Mouse (Mus musculus): Measurements from ENCODE around the gene Hist2h4. TPM values are rescaled to one million over a fixed set of nuclear protein-coding genes. Genes with fewer than 3 reads are reported as not detected.

Gene Hist2h4
- polyA plus RNA-seq, 1 experiment from 2014 or later: 8.7 TPM

Small RNA genes within 50 kb of the gene (microRNA-seq; reads per million reads assigned to microRNA genes)
- gene Gm44492 (ENCODE audit: borderline number of aligned reads) (not detected), gene Gm47311 (ENCODE audit: borderline number of aligned reads) (not detected), gene Gm47313 (ENCODE audit: borderline number of aligned reads) (not detected)

Other genes with a start within 250 kb of the Hist2h4 start
- 41.0 and 46.1 TPM in 2 replicates for gene Vps45, start 204.8 kb downstream of the Hist2h4 start, polyA plus RNA-seq (2015; fragmentation: Nextera tagmentation; extraction: Ambion mirVana)
- 22.0 and 26.1 TPM in 2 replicates for gene Otud7b, start 158.8 kb downstream of the Hist2h4 start, polyA plus RNA-seq (2015; fragmentation: Nextera tagmentation; extraction: Ambion mirVana)
- 25.7 and 26.6 TPM in 2 replicates for gene Mtmr11, start 101.3 kb downstream of the Hist2h4 start, polyA plus RNA-seq (2015; fragmentation: Nextera tagmentation; extraction: Ambion mirVana)
- gene Sf3b4, start 91.0 kb downstream of the Hist2h4 start, polyA plus RNA-seq (2015; fragmentation: Nextera tagmentation; extraction: Ambion mirVana): 160 and 167 TPM in 2 replicates
- 4.8 and 5.6 TPM in 2 replicates for gene Sv2a, start 82.2 kb downstream of the Hist2h4 start, polyA plus RNA-seq (2015; fragmentation: Nextera tagmentation; extraction: Ambion mirVana)
- 50.9 and 52.6 TPM in 2 replicates for gene Bola1, start 43.6 kb downstream of the Hist2h4 start, polyA plus RNA-seq (2015; fragmentation: Nextera tagmentation; extraction: Ambion mirVana)
- gene Hist2h2ab, start 43.4 kb downstream of the Hist2h4 start, polyA plus RNA-seq (2015; fragmentation: Nextera tagmentation; extraction: Ambion mirVana): not detected in 2 replicates
- gene Hist2h2ac, start 42.4 kb downstream of the Hist2h4 start, polyA plus RNA-seq (2015; fragmentation: Nextera tagmentation; extraction: Ambion mirVana): 5.8 and 10.1 TPM in 2 replicates
- 9.8 and 13.5 TPM in 2 replicates for gene Hist2h2be, start 42.2 kb downstream of the Hist2h4 start, polyA plus RNA-seq (2015; fragmentation: Nextera tagmentation; extraction: Ambion mirVana)
- 4.7 and 5.7 TPM in 2 replicates for gene Hist2h3c2, start 24.2 kb downstream of the Hist2h4 start, polyA plus RNA-seq (2015; fragmentation: Nextera tagmentation; extraction: Ambion mirVana)
- 76.7 and 79.1 TPM in 2 replicates for gene Hist2h2aa2, start 23.0 kb downstream of the Hist2h4 start, polyA plus RNA-seq (2015; fragmentation: Nextera tagmentation; extraction: Ambion mirVana)
- 25.9 and 30.4 TPM in 2 replicates for gene Hist2h2aa1, start 17.8 kb downstream of the Hist2h4 start, polyA plus RNA-seq (2015; fragmentation: Nextera tagmentation; extraction: Ambion mirVana)
- gene Hist2h3c1, start 16.6 kb downstream of the Hist2h4 start, polyA plus RNA-seq (2015; fragmentation: Nextera tagmentation; extraction: Ambion mirVana): 1.6 TPM in 1 of 2 replicates, not detected in the other
- 36.0 and 51.5 TPM in 2 replicates for gene Hist2h3b, start 5.3 kb upstream of the Hist2h4 start, polyA plus RNA-seq (2015; fragmentation: Nextera tagmentation; extraction: Ambion mirVana)
- gene Hist2h2bb, start 6.4 kb upstream of the Hist2h4 start, polyA plus RNA-seq (2015; fragmentation: Nextera tagmentation; extraction: Ambion mirVana): 7.0 and 8.6 TPM in 2 replicates
- 2.2 and 4.4 TPM in 2 replicates for gene Fcgr1, start 30.7 kb upstream of the Hist2h4 start, polyA plus RNA-seq (2015; fragmentation: Nextera tagmentation; extraction: Ambion mirVana)
- gene BC107364, start 189.0 kb upstream of the Hist2h4 start, polyA plus RNA-seq (2015; fragmentation: Nextera tagmentation; extraction: Ambion mirVana): 0.31 TPM in 1 of 2 replicates, not detected in the other